Mouse (Mus musculus) left cerebral cortex, postnatal 25 days (tissue): ENCODE data around the gene Nacad. TPM values are rescaled to one million over a fixed set of nuclear protein-coding genes. Genes with fewer than 3 reads are reported as not detected.

Source experiments
- DNase-seq, 2 experiments: peaks; one replicate each; pipeline ENCODE4 v3.0.0; 2022; ENCODE audit warnings: low spot score in 2 of 2, mixed read lengths in 1 of 2
- intact Hi-C: fragments of 180-260 bp; cut with DNase I; formaldehyde crosslinking; loops from one replicate; pipeline ENCODE4 v1.15.1; 2025
- total RNA-seq, 2 experiments: library from RNA; stranded (reverse); gene quantifications; 2 replicates each; pipeline ENCODE4 v1.2.3; 2021

Gene Nacad
- total RNA-seq, 2 experiments from 2014 or later, result 42.4 to 46.6 TPM

DNA sequence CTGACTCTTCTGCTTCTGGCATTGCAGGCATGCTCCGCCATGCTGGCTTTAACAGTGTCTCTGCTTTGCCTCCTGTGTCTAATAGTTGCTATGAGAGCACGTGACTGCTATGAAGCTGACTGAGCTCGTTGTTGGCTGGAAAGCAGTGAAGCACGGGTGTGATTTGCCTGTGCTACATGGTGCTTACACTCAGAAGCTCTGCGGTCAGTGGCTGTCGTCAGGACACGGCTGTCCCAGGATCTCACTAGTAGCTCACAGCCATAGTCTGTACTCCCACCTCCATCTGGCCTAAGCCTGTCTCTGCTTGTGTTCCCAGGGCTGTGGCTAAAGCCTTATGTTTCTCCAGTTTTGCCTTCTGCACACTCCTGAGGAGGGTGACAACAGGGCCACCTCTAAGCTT lies 17.6 kb downstream of the Nacad start:
- intact Hi-C loops, result no loop called here
- DNase-seq, result no peak

DNA sequence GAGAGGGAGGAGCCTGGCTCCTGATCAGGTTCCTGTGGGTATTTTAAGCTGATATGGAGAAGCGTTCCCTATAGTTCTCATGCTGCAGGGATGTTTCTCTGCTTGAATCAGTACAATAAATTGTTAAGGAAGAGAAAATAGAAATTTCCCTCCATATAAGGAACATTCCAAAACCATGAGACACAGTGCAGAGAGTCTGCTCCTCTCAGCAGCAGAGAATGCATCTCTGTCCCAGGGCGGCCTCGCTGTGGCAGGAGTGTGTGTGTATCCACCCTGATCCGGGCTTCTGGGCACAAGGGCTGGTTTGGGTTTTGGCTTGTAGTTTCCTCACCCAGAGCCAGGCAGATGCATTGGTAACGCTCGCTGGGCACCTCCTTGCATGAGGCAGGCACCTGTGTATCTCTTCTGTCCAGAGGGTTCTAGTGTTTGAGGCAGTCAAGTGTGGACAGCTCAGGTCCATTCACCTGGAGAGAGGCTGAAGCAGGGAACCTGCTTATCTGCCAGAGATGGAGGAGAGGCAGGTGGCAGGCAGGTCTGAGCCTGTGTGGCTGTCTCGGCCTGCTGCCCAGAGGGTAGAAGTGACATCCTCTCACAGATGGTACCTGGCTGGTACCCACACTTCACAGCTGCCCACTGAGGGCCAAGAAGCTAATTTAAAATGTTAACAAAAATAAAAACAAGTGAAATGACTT lies 18.5 kb downstream of the Nacad start:
- DNase-seq, result no peak
- intact Hi-C loops, result no loop called here

DNA sequence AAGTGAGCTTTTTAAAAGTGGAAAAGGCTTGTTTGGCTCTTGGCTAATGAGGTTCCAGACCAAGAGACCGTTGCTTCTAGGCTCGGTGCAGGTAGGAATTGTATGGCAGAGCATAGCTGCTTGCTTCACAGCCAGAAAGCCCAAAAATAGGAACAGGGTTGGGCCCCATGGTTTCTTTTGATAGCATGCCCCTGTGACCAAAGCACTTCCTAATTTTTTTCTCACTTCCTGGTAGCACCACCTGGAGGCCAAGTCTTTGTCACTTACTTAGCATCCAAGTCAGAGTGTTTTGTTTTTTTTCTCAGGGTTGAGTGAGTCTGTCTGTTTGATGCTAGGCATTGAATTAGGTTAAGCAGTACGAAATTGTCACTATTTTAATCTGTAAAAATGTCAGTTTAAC lies 19.2 kb downstream of the Nacad start:
- intact Hi-C loops, result no loop called here
- no peak for DNase-seq

DNA sequence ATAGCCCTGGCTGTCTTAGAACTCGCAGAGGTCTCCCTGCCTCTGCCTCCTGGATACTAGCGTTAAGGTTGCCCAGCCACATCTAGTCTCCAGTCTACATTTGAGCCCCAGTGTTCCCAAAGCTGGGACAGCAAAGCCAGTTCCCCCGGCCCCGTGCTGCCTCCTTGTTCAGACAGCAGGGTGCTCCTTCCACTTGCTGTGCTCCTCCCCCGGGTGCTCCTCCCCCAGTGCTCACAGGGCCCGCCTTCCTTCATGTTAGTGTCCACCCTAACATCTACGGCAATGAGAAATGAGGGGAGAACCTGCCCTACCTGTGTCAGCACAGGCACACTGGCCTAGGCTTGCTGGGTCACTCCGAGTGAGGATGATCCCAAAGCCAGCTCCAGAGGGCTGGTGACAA lies 20.1 kb downstream of the Nacad start:
- intact Hi-C loops, result no loop called here
- no peak for DNase-seq

DNA sequence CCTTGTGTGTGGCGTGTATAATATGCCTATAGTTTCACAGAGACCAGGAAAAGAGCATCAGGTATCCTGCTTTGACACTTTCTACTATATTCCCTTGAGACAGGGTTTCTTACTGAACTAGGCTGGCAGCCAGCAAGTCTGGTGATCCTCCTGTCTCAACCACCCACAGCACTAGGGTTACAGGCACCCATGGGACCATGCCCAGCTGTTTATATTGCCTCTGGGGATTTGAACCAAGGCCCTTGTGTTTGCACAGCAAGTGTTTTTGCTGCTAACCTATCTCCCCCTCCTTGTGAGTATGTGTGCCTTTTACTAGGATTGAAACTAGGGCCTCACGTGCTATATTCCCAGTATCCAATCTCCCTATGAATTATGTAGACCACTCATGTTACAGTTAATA lies 24.3 kb downstream of the Nacad start:
- DNase-seq, result no peak
- intact Hi-C loops, result no loop called here

DNA sequence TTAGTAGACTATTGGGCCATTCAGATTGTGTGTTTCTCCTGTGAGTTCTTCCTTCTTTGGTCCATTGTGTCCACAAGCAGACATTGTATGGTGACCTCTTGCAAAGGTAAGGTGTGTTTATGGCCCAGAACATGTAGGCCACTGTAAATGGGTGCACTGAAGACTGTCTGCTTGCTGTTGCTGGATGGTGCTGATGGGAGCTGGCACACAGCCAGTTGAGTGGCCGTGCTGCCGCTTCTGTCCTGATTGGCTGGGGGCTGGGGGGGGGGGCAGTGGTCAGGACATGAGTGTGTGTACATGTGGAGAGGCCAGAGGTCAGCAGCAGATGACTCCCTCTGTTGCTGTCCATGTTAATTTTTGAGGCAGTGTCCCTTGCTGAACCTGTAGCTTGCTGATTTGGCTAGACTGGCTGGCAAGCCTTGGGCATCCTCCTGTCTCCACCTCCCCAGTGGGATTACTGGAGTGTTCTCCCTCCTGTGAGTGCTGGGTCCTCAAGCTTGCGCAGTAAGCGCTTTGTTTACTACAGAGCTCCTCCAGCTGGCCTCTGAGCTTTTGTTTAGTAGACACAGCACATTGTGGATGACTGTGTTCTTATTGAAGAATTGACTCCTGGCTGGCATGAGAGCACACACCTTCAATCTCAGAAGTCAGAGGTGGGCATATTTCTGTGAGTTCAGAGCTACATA lies 25.6 kb downstream of the Nacad start:
- intact Hi-C loops, result no loop called here

DNA sequence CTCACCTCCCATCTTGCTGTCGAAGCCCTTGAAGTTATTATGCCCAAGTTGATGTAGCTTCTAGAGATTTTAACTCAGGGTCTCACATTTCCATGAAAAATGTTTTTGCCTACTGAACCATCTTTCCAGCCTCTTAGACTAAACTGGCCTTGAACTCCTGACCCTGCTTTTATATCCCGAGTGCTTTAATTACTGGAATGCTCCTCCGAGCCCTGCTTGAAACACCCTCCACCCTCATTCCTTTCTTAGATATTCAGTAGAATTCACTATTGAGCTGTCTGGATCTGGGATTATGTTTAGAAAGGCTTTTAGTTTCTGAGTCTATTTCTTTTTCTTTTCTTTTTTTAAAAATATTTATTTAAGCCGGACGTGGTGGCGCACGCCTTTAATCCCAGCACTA lies 26.5 kb downstream of the Nacad start:
- intact Hi-C loops, result no loop called here
- no peak for DNase-seq

More for the DNA sequence above, 25.6 kb downstream of the Nacad start:
- DNase-seq, result no peak

DNA sequence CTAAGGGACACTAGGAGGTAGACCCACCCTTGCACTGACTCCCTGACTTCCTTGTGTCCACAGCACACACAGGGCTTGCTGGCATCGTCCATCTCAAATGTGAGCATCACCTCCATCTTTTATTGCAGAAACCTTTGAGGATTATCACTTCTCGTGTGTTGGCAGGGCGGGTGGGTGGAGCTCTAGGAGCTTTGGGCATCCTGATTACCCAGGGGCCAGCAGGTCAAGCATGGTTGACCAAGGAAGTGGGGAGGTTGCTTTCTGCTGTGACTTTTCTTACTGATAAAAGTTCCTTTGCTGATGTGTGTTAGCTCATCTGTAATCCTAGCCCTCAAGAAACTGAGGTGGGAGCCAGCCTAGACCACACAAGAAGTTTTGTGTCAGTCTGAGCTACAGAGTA lies 29.7 kb downstream of the Nacad start:
- no peak for DNase-seq
- intact Hi-C loops, result no loop called here

DNA sequence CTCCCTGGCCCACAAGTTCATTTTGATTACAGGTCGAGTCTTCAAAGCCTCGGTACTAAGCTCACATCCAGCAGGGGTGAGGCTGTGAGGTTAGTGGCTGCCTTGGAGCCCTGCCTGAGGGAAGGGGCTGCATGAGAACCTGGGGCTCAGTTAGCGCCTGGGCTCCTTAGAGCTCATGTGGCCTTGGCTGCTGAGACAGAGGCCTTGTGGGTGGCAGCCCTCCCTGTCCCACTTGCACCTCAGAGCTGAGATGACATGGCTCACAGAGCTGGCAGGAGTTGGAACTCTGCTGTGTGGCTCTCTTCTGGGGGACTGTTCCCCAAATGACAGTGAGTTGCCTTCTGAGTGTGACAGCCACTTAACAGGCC lies 36.5 kb downstream of the Nacad start:
- no peak for DNase-seq
- intact Hi-C loops, result no loop called here

DNA sequence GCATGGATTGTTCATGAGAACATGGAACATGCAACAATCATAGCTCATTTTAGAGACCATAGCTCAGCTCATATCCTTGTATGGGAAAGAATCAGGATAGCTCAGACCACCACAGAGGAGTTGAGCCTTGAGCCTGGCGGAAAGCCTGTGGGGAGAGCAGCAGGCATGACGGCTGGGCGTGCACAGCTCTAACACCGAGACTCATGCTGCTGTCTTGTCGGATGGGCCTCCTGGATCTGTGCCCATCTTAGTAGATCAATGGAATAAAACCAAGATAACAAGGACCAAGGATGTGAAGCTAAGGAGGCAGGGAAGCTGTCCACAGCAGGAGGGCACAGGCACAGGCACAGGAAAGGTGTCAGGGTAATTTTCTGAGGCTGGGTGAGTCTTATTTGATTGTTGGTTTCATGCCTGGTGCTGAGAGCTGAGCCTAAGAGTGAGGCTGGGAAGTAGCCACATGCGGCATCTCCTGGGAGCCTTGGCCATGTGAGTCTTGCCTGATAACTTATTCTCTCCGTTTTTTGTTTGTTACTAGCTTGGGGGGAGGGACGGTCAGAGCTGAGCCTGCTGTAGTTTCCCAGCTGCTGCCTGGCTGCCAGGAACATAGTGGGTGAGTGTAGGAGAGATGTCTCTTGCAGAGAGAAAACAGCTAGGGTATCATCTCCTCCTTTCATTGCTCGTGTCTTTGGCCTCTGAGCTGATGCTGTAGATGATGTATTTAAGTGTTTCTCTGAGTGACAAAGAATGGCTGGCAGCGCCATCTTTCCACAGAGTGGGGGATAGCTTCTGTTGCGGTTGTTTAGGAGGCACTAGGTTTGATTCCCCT lies 37.1 kb downstream of the Nacad start:
- peak; percentile 37 to 60 for DNase-seq

DNA sequence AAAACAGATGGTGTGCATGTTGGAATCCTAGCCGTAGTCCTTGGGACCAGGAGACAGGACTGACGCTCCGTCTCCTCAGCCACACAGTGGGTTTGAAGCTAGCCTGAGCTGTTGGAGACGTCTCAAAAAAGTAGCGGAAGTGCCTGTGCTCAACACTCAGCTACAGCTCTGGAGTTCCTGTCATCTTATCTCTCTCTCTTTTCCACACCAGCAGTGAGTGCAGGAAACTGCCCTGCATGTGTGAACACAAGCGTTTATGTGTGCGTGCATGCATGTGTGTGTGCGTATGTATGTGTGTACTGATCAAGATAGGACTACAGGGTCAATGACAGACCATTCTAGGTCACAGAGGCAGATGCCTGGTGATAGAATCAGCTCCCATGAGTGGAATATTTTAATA lies 37.9 kb downstream of the Nacad start:
- intact Hi-C loops, result no loop called here
- DNase-seq, result no peak

More for the DNA sequence above, 37.1 kb downstream of the Nacad start:
- intact Hi-C loops, result no loop called here

DNA sequence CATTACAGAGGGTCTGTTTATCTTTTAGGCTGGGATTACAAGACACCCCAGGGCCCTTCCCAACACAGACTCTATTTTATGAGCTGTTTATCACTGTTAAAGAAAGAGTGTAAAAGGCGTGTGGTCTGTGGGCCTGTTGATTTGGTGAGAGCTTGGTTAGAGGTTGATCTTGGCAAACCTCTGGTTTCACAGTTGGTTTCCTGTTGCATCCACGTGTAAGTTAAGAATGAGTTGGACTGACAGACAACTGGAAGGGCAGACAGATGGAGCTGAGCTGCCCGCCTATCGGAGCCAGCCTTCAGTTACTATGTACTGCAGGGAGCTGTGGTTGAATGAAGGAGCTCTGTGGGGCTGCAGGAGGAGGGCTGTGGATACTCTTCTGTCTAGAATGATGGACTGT lies 39.4 kb downstream of the Nacad start:
- intact Hi-C loops, result no loop called here
- no peak for DNase-seq

DNA sequence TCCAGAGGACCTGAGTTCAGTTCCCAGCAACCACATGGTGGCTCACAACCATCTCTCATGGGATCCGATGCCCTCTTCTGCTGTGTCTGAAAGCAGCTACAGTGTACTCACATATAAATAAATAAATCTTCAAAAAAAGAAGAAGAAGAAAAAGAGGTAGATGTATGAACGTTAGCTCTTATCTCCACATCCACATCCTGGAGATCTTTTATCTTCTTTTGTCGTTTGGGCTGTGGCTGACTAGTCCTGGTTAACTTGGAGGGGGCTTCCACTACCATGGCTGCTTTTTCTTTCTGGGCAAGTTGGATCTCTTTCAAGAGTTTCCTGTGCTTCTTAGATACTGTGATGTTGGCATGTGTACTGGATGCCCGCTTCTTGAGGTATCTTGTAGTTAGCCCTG lies 42.7 kb downstream of the Nacad start:
- no peak for DNase-seq
- intact Hi-C loops, result no loop called here

DNA sequence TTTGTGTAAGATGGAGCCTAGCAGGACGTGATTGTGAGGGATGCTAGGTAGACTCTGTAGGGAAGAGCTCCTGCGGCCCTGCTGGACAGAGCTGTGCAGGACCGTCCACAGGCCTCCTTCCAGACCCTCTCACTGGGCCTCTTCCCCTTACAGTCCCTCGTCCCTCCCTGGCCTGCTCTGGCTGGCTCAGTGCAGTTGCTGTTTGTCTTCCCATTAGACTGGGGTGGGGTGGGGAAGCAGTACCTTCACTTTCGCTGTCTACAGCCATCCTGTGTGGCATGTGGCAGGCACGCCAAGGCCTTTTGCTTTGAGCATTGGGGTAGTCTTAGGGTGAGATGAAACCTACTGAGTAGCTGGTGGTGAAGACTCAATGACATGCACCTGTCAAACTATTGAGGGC lies 43.5 kb downstream of the Nacad start:
- intact Hi-C loops, result no loop called here

DNA sequence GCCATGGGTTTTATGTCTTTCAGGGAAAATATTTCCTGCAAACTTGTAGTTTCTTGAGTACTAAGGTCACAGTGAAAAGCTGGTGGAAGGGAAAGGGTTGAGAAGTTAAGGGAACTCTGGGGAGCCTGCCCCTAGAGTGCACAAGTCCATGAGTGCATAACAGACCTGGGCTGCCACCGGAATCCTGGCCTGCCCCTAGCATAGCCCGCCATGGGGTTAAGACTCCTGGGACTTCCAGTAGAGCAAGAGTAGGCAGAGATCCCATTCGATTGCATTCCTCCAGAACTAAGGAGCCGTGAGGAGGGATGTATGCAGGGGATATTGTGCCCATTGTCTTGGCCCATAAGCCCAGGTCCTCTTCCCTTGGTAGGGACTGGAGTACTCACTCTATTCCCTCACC lies 44.4 kb downstream of the Nacad start:
- no peak for DNase-seq
- intact Hi-C loops, result no loop called here

More for the DNA sequence above, 43.5 kb downstream of the Nacad start:
- no peak for DNase-seq

DNA sequence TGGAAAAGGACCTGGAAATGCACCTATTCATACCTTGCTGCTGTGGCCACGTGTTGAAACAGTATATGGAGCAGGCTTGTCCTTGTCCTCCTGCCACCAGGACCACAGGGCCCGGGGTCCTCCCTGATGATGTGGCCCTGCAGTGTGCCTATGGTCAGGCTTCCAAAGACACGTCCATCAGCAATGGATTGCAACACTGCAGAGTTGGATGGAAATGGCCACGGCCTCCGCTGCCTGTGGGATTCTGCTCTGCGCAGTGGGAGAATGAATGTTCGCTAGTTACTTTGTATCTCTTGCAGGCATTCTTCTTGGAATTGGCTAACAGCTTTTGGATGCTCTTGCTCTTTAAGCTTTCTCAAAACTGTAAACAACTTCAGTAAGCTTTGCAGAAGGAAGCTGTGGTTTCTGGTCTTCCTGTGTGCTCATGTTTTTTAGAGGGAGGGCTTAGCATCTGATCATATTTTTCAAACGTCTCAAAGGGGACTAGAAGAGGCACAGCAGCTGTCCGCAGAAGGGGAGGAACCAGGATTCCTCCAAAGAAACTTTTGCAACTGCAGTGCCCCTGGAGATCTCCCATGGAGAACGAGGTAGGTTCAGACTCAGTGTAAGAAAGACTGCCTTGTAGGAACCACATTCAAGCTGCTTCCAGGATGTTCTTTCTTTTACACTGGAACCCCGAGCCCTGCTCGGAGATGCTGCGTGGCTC lies 45.0 kb downstream of the Nacad start:
- no peak for DNase-seq
- intact Hi-C loops, result no loop called here

DNA sequence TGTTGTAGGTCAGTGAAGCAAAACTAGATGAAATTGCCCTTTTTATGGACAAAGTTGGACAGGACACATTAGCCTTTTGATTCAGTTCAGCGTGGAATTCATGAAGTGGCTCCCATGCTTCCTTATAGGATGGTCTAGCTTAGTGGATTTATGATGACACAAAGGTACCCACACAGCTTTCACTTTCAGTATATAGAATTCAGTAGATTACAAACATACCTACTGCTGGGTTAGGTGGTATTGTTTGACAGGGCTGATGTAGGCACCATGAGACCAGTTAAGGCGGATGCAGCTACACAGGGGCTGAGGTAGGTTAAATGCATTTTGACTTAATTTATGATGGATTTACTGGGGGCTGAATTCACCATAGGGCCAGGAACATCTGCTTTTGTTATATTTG lies 45.9 kb downstream of the Nacad start:
- intact Hi-C loops, result no loop called here
- DNase-seq, result no peak

DNA sequence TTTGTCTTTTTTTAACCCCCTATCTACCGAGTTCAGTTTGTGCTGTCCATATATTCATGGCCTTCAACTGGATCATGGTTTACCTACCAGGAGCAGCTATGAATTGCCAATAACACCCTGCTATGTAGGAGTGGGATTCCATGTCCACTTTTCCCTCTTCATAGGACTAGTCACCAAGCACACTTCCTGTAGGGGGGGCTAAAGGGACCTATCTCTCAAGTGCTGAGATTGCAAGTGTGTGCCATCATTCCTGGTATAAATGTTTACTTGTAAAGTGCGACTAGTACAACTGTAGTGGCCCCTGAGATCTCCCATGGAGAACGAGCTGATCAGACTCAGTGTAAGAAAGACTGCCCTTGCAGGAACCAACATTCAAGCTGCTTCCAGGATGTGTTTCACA lies 47.6 kb downstream of the Nacad start:
- intact Hi-C loops, result no loop called here
- no peak for DNase-seq

DNA sequence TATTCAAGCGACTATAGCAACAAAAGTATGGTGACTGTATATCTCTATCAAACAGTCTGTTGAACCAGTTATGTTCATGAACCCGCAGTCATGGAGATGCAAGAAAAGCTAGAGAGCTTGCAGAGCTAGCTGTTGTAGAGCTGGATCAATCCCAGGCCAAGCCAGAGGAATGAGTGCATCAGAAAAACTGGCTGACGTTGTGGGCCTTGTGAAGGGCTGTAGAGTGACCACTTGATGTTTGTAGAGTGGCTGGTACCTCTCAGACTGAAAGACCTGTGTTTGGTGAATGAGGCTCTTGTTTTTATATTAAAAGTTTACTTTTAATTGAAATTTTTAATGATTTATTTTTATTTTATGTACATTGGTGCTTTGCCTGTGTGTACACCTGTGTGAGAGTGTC lies 55.7 kb downstream of the Nacad start:
- no peak for DNase-seq
- intact Hi-C loops, result no loop called here

DNA sequence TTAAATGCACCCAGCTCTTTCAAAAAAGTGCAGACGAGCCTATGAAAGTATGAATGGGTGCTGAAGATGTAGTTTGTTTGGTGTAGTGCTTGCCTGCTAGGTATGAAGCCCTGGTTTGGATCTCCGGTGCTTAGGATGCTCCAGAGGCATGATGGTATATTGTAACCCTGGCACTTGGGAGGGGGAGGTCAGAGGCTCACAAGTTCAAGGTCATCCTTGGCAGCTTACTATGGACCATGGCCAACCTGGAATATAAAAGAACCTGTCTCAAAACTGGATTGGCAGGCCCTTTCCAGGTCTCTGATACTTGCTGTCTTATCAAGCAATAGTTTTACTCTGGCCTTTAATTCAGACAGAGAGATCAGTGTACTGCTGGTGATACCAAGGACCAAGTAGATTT lies 56.1 kb downstream of the Nacad start:
- intact Hi-C loops, result no loop called here
- DNase-seq, result no peak
